18 mouse cellular contexts compared by ENCODE assay signal in the genomic region with DNA sequence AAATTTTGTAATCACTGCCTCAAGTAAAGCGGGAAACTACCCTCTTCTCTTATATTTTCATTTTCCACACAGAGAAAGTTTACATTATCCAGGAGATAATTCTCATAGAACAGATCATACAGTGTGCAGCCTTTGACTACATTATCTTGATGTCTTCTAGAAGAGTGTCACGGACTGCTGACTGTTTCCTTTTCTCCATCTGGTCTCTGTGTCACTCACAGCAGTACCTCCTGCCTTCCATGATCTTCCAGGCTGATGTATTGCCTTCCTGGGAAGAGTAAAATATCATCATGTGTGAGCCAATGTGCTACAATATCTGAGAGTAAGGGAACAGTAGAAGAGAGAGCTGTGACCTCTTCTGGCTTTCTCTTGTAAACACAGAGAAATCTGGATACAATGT.
"Had no signal": no experiment of that assay in that cellular context is flagged by ENCODE, and none has a peak within 500 bp of the region (broad histone marks: within the 10 kb centered on the region; RNA-seq: fewer than 3 reads in every experiment).

No protein-coding gene starts in this region.

- H3K27ac ChIP-seq: kidney, embryonic 15.5 days; left cerebral cortex, adult 2 months; liver, embryonic 13.5 days; midbrain, embryonic 15.5 days; neural tube, embryonic 13.5 days; stomach, embryonic 15.5 days had no signal

- H3K4me1 ChIP-seq: kidney, embryonic 15.5 days; liver, embryonic 13.5 days; midbrain, embryonic 15.5 days; neural tube, embryonic 13.5 days; stomach, embryonic 15.5 days had no signal

- H3K36me3 ChIP-seq: kidney, embryonic 15.5 days; liver, embryonic 13.5 days; midbrain, embryonic 15.5 days; neural tube, embryonic 13.5 days; stomach, embryonic 15.5 days had no signal

- H3K9ac ChIP-seq: kidney, embryonic 15.5 days; liver, embryonic 13.5 days; midbrain, embryonic 15.5 days; neural tube, embryonic 13.5 days; stomach, embryonic 15.5 days had no signal

- H3K27me3 ChIP-seq: kidney, embryonic 15.5 days; liver, embryonic 13.5 days; midbrain, embryonic 15.5 days; neural tube, embryonic 13.5 days; stomach, embryonic 15.5 days had no signal

- DNase-seq: kidney, postnatal 10 days; kidney, postnatal 36 days; layer of hippocampus, postnatal 36 days; liver, embryonic 13.5 days; lung, adult 2 months; lung, postnatal 14 days; lung, postnatal 4 days; retina, postnatal 1 day; right cerebral cortex, postnatal 25 days; spleen, adult 18-20 months; thymus, postnatal 25 days had no signal

- H3K9me3 ChIP-seq: kidney, embryonic 15.5 days; liver, embryonic 13.5 days; midbrain, embryonic 15.5 days; neural tube, embryonic 13.5 days; stomach, embryonic 15.5 days had no signal

- ATAC-seq: midbrain, embryonic 15.5 days had no signal

- H3K4me2 ChIP-seq: kidney, embryonic 15.5 days; liver, embryonic 13.5 days; midbrain, embryonic 11.5 days; midbrain, embryonic 15.5 days; neural tube, embryonic 13.5 days; stomach, embryonic 15.5 days had no signal

- H3K4me3 ChIP-seq: kidney, embryonic 15.5 days; left cerebral cortex, adult 2 months; liver, embryonic 13.5 days; midbrain, embryonic 15.5 days; myocyte; neural tube, embryonic 13.5 days; stomach, embryonic 15.5 days had no signal
